Mouse (Mus musculus): ENCODE results near the gene Tmem235. TPM values are rescaled to one million over a fixed set of nuclear protein-coding genes. Genes with fewer than 3 reads are reported as not detected.

The Tmem235 gene
- total RNA-seq, 1 experiment, result 0.36 TPM

GRCm38 (mm10) chr11:117880336-117880976 lies 19.9 kb downstream of the Tmem235 start:
- no peak for DNase-seq (ENCODE audit: low read depth, low spot score)
- H3K4me3 ChIP-seq (ENCODE audit: insufficient read depth in 1 of 2, low read depth in 1 of 2, low read length in 2 of 2, poor library complexity in 1 of 2, severe bottlenecking in 1 of 2), result no peak overlapping the region
- H3K4me1 ChIP-seq (ENCODE audit: control insufficient read depth in 2 of 2, insufficient read depth in 2 of 2, low read length in 2 of 2, poor library complexity in 1 of 2), result peaks cover 19 to 42% of the 10 kb centered on the region in 2 experiments
- H3K9ac ChIP-seq (ENCODE audit: insufficient read depth, low read depth, low read length, poor library complexity, severe bottlenecking), result no peak overlapping the region
- no peaks in the 10 kb centered on the region for H3K36me3 ChIP-seq (ENCODE audit: control insufficient read depth, insufficient read depth, low read length, poor library complexity, severe bottlenecking)
- no peak for TF ChIP-seq HCFC1 (IDR thresholded peaks at IDR 0.05; ENCODE audit: borderline replicate concordance, insufficient read depth, low read length)
- TF ChIP-seq ZNF384 (IDR thresholded peaks at IDR 0.05; ENCODE audit: low read depth, low read length), result no peak
- no peak for TF ChIP-seq ZC3H11A (IDR thresholded peaks at IDR 0.05; ENCODE audit: borderline replicate concordance, low read depth, low read length)
- H3K27ac ChIP-seq (ENCODE audit: insufficient read depth, low read depth, low read length, poor library complexity, severe bottlenecking), result no peak overlapping the region
- H3K9me3 ChIP-seq (ENCODE audit: control insufficient read depth, insufficient read depth, low read depth, low read length), result no peaks in the 10 kb centered on the region
- in situ Hi-C loops (cut with MboI; ENCODE audit: low sequenced_read_pairs in 2 of 2, unreplicated experiment in 2 of 2), result no loop called here

- no peaks in the 10 kb centered on the region for H3K9me3 ChIP-seq (ENCODE audit: control insufficient read depth, insufficient read depth, low read depth, low read length)
- H3K9ac ChIP-seq (ENCODE audit: insufficient read depth, low read depth, low read length, poor library complexity, severe bottlenecking), result no peak overlapping the region
- H3K27ac ChIP-seq (ENCODE audit: insufficient read depth, low read depth, low read length, poor library complexity, severe bottlenecking), result no peak overlapping the region
- peaks cover 17 to 40% of the 10 kb centered on the region in 2 experiments for H3K4me1 ChIP-seq (ENCODE audit: control insufficient read depth in 2 of 2, insufficient read depth in 2 of 2, low read length in 2 of 2, poor library complexity in 1 of 2)
- TF ChIP-seq ZC3H11A (IDR thresholded peaks at IDR 0.05; ENCODE audit: borderline replicate concordance, low read depth, low read length), result no peak
- TF ChIP-seq MAFK (IDR thresholded peaks at IDR 0.05; ENCODE audit: insufficient read depth, low read depth, low read length), result no peak
- TF ChIP-seq CHD2 (IDR thresholded peaks at IDR 0.05; ENCODE audit: low read depth, low read length), result no peak
- no peak for TF ChIP-seq HCFC1 (IDR thresholded peaks at IDR 0.05; ENCODE audit: borderline replicate concordance, insufficient read depth, low read length)
- no peak for TF ChIP-seq ZNF384 (IDR thresholded peaks at IDR 0.05; ENCODE audit: low read depth, low read length)
- no peak overlapping the region for H3K4me3 ChIP-seq (ENCODE audit: insufficient read depth in 1 of 2, low read depth in 1 of 2, low read length in 2 of 2, poor library complexity in 1 of 2, severe bottlenecking in 1 of 2)
- in situ Hi-C loops (cut with MboI; ENCODE audit: low sequenced_read_pairs in 2 of 2, unreplicated experiment in 2 of 2), result no loop called here
- DNase-seq (ENCODE audit: low read depth, low spot score), result no peak
- no peaks in the 10 kb centered on the region for H3K36me3 ChIP-seq (ENCODE audit: control insufficient read depth, insufficient read depth, low read length, poor library complexity, severe bottlenecking)
Observed at GRCm38 (mm10) chr11:117880977-117881358, 20.4 kb downstream of the Tmem235 start.

- in situ Hi-C loops (cut with MboI; ENCODE audit: low sequenced_read_pairs in 2 of 2, unreplicated experiment in 2 of 2), result no loop called here
- TF ChIP-seq ZC3H11A (IDR thresholded peaks at IDR 0.05; ENCODE audit: borderline replicate concordance, low read depth, low read length) (no peak), CHD2 (IDR thresholded peaks at IDR 0.05; ENCODE audit: low read depth, low read length) (no peak), HCFC1 (IDR thresholded peaks at IDR 0.05; ENCODE audit: borderline replicate concordance, insufficient read depth, low read length) (no peak)
- no peaks in the 10 kb centered on the region for H3K9me3 ChIP-seq (ENCODE audit: control insufficient read depth, insufficient read depth, low read depth, low read length)
- H3K4me1 ChIP-seq (ENCODE audit: control insufficient read depth in 2 of 2, insufficient read depth in 2 of 2, low read length in 2 of 2, poor library complexity in 1 of 2), result peaks cover 15 to 38% of the 10 kb centered on the region in 2 experiments
- no peak for DNase-seq (ENCODE audit: low read depth, low spot score)
- no peak overlapping the region for H3K4me3 ChIP-seq (ENCODE audit: insufficient read depth in 1 of 2, low read depth in 1 of 2, low read length in 2 of 2, poor library complexity in 1 of 2, severe bottlenecking in 1 of 2)
- no peak overlapping the region for H3K27ac ChIP-seq (ENCODE audit: insufficient read depth, low read depth, low read length, poor library complexity, severe bottlenecking)
- no peaks in the 10 kb centered on the region for H3K36me3 ChIP-seq (ENCODE audit: control insufficient read depth, insufficient read depth, low read length, poor library complexity, severe bottlenecking)
- H3K9ac ChIP-seq (ENCODE audit: insufficient read depth, low read depth, low read length, poor library complexity, severe bottlenecking), result no peak overlapping the region
Observed at GRCm38 (mm10) chr11:117881787-117882186, 21.2 kb downstream of the Tmem235 start.

GRCm38 (mm10) chr11:117882208-117882607 lies 21.7 kb downstream of the Tmem235 start:
- no peaks in the 10 kb centered on the region for H3K9me3 ChIP-seq (ENCODE audit: control insufficient read depth, insufficient read depth, low read depth, low read length)
- in situ Hi-C loops (cut with MboI; ENCODE audit: low sequenced_read_pairs in 2 of 2, unreplicated experiment in 2 of 2), result no loop called here
- peaks cover 15 to 38% of the 10 kb centered on the region in 2 experiments for H3K4me1 ChIP-seq (ENCODE audit: control insufficient read depth in 2 of 2, insufficient read depth in 2 of 2, low read length in 2 of 2, poor library complexity in 1 of 2)
- no peaks in the 10 kb centered on the region for H3K36me3 ChIP-seq (ENCODE audit: control insufficient read depth, insufficient read depth, low read length, poor library complexity, severe bottlenecking)
- no peak overlapping the region for H3K9ac ChIP-seq (ENCODE audit: insufficient read depth, low read depth, low read length, poor library complexity, severe bottlenecking)
- H3K27ac ChIP-seq (ENCODE audit: insufficient read depth, low read depth, low read length, poor library complexity, severe bottlenecking), result no peak overlapping the region
- DNase-seq (ENCODE audit: low read depth, low spot score), result no peak
- no peak overlapping the region for H3K4me3 ChIP-seq (ENCODE audit: insufficient read depth in 1 of 2, low read depth in 1 of 2, low read length in 2 of 2, poor library complexity in 1 of 2, severe bottlenecking in 1 of 2)
- TF ChIP-seq MAFK (IDR thresholded peaks at IDR 0.05; ENCODE audit: insufficient read depth, low read depth, low read length) (no peak), HCFC1 (IDR thresholded peaks at IDR 0.05; ENCODE audit: borderline replicate concordance, insufficient read depth, low read length) (no peak), ZC3H11A (IDR thresholded peaks at IDR 0.05; ENCODE audit: borderline replicate concordance, low read depth, low read length) (no peak), ZNF384 (IDR thresholded peaks at IDR 0.05; ENCODE audit: low read depth, low read length) (no peak), CHD2 (IDR thresholded peaks at IDR 0.05; ENCODE audit: low read depth, low read length) (no peak)

GRCm38 (mm10) chr11:117886000-117886399 lies 25.4 kb downstream of the Tmem235 start:
- peaks cover 11 to 32% of the 10 kb centered on the region in 2 experiments for H3K4me1 ChIP-seq (ENCODE audit: control insufficient read depth in 2 of 2, insufficient read depth in 2 of 2, low read length in 2 of 2, poor library complexity in 1 of 2)

More at GRCm38 (mm10) chr11:117886000-117886399, 25.4 kb downstream of the Tmem235 start:
- Histone ChIP-seq H3K4me3 (ENCODE audit: insufficient read depth in 1 of 2, low read depth in 1 of 2, low read length in 2 of 2, poor library complexity in 1 of 2, severe bottlenecking in 1 of 2) (no peak overlapping the region), H3K9me3 (ENCODE audit: control insufficient read depth, insufficient read depth, low read depth, low read length) (no peaks in the 10 kb centered on the region), H3K9ac (ENCODE audit: insufficient read depth, low read depth, low read length, poor library complexity, severe bottlenecking) (no peak overlapping the region), H3K27ac (ENCODE audit: insufficient read depth, low read depth, low read length, poor library complexity, severe bottlenecking) (no peak overlapping the region), H3K36me3 (ENCODE audit: control insufficient read depth, insufficient read depth, low read length, poor library complexity, severe bottlenecking) (no peaks in the 10 kb centered on the region)
- TF ChIP-seq ZNF384 (IDR thresholded peaks at IDR 0.05; ENCODE audit: low read depth, low read length) (no peak), HCFC1 (IDR thresholded peaks at IDR 0.05; ENCODE audit: borderline replicate concordance, insufficient read depth, low read length) (no peak), ZC3H11A (IDR thresholded peaks at IDR 0.05; ENCODE audit: borderline replicate concordance, low read depth, low read length) (no peak), MAFK (IDR thresholded peaks at IDR 0.05; ENCODE audit: insufficient read depth, low read depth, low read length) (no peak), CHD2 (IDR thresholded peaks at IDR 0.05; ENCODE audit: low read depth, low read length) (no peak)
- in situ Hi-C loops (cut with MboI; ENCODE audit: low sequenced_read_pairs in 2 of 2, unreplicated experiment in 2 of 2), result no loop called here
- DNase-seq (ENCODE audit: low read depth, low spot score), result no peak

Measured in ES-E14 (cell line).